Mouse (Mus musculus) urinary bladder, adult 18-20 months (tissue): ENCODE results near the gene Cyp4f39.
A peak's percentile ranks its signal among the peaks of the same experiment; 100 is the strongest.

Experiments
- DNase-seq, 2 experiments: peaks; one replicate each; pipeline ENCODE4 v3.0.0; 2022; ENCODE audit warnings: low spot score in 2 of 2, mixed read lengths in 2 of 2

Gene Cyp4f39

GRCm38 (mm10) chr17:32452482-32452881, at the start of gene Cyp4f39:
Gene Cyp4f39, plus strand, starts transcription at chr17:32452723.
- DNase-seq, result peak; percentile 50 to 63

GRCm38 (mm10) chr17:32402779-32403157, 49.8 kb upstream of the Cyp4f39 start:
- no peak for DNase-seq

- DNase-seq, result no peak
Observed at GRCm38 (mm10) chr17:32403417-32403816, 49.1 kb upstream of the Cyp4f39 start, which contains the start of gene Rasal3. Gene Rasal3, minus strand, starts transcription at chr17:32403583.

GRCm38 (mm10) chr17:32411898-32412297, 40.6 kb upstream of the Cyp4f39 start:
- no peak for DNase-seq

- no peak for DNase-seq
Observed at GRCm38 (mm10) chr17:32415417-32416020, 37.0 kb upstream of the Cyp4f39 start.

GRCm38 (mm10) chr17:32416771-32417170, 35.8 kb upstream of the Cyp4f39 start:
- DNase-seq, result no peak

GRCm38 (mm10) chr17:32419989-32420388, 32.5 kb upstream of the Cyp4f39 start:
- no peak for DNase-seq

- no peak for DNase-seq
Observed at GRCm38 (mm10) chr17:32420781-32421180, 31.7 kb upstream of the Cyp4f39 start.

- no peak for DNase-seq
Observed at GRCm38 (mm10) chr17:32424034-32424433, 28.5 kb upstream of the Cyp4f39 start, which contains the start of gene Pglyrp2. Gene Pglyrp2, minus strand, starts transcription at chr17:32424167.

GRCm38 (mm10) chr17:32426610-32427009, 25.9 kb upstream of the Cyp4f39 start:
- no peak for DNase-seq

- DNase-seq, result no peak
Observed at GRCm38 (mm10) chr17:32431972-32432371, 20.6 kb upstream of the Cyp4f39 start.

- DNase-seq, result no peak
Observed at GRCm38 (mm10) chr17:32434324-32434723, 18.2 kb upstream of the Cyp4f39 start.

GRCm38 (mm10) chr17:32435151-32435550, 17.4 kb upstream of the Cyp4f39 start:
- DNase-seq, result no peak

- DNase-seq, result no peak
Observed at GRCm38 (mm10) chr17:32437106-32437505, 15.4 kb upstream of the Cyp4f39 start.

- no peak for DNase-seq
Observed at GRCm38 (mm10) chr17:32443245-32443644, 9.3 kb upstream of the Cyp4f39 start.

GRCm38 (mm10) chr17:32445016-32445415, 7.5 kb upstream of the Cyp4f39 start:
- no peak for DNase-seq

- no peak for DNase-seq
Observed at GRCm38 (mm10) chr17:32447195-32447594, 5.3 kb upstream of the Cyp4f39 start.

- DNase-seq, result no peak
Observed at GRCm38 (mm10) chr17:32449042-32449441, 3.5 kb upstream of the Cyp4f39 start.

- no peak for DNase-seq
Observed at GRCm38 (mm10) chr17:32450844-32451537, 1.5 kb upstream of the Cyp4f39 start.

- DNase-seq, result no peak
Observed at GRCm38 (mm10) chr17:32454188-32454587, 1.7 kb downstream of the Cyp4f39 start.

- peak; percentile 46 to 72 for DNase-seq
Observed at GRCm38 (mm10) chr17:32454997-32455396, 2.5 kb downstream of the Cyp4f39 start.

- DNase-seq, result no peak
Observed at GRCm38 (mm10) chr17:32468494-32468893, 16.0 kb downstream of the Cyp4f39 start.

- DNase-seq, result no peak
Observed at GRCm38 (mm10) chr17:32470795-32471194, 18.3 kb downstream of the Cyp4f39 start.
